Mouse (Mus musculus): ENCODE results near the gene Vwce. TPM values are rescaled to one million over a fixed set of nuclear protein-coding genes. Genes with fewer than 3 reads are reported as not detected.

Vwce gene
- total and polyA plus RNA-seq, 2 experiments = 4.5 to 30.7 TPM

DNA sequence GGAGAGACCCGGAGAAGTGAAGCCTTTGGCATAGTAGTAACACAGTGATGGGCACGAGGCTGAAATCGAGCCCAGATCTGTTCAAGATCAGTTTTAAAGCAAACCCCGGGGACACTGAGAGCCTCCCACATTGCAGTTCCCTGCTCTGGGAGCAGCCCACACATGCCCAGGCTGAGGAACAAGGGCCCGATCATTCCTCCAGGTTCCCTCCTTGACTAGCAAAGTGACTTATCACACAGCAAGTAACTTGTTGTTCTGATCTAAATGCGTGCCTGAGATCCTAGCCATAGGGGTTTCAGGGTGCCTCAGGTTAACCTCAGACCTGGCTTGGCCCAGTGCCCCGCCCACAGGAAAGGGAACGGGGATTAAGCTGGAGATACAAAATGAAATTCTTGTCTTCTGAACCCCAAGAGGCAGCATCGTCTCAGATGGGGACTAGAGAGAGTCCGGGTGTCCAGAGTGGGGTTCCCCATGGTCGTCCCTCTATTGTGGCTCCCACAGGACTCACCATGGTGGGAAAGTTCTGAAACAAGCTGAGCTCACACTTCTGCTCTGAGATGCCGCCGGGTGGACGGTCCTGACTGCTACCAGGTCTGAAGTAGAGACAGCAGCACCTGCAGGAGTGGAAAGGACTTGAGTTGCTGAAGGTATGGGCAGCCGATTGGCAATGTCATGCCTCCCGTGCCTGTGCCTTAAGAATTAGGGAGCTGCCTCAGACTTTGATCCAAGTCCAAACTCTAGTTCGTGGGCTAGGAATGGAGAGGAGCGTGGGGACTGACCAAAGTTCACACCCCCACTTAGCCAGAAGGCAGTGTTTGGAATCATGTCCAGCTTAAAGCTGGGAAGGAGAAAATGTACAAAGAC lies 30.1 kb upstream of the Vwce start:
- Histone ChIP-seq H3K27me3 (ENCODE audit: control insufficient read depth, insufficient read depth, low read length) (no peaks in the 10 kb centered on the region), H3K4me3 (ENCODE audit: insufficient read depth, low read depth, low read length) (peak overlapping the region; percentile 48), H3K4me1 (ENCODE audit: control insufficient read depth, insufficient read depth, low read length) (peaks cover 20% of the 10 kb centered on the region), H3K36me3 (ENCODE audit: control insufficient read depth, insufficient read depth, low read length) (peaks cover 31% of the 10 kb centered on the region), H3K27ac (replicated peaks; ENCODE audit: insufficient read depth, low read depth, low read length) (peak overlapping the region; percentile 85), H3K9ac (ENCODE audit: low read depth, low read length) (peak overlapping the region; percentile 74), H3K79me2 (ENCODE audit: control insufficient read depth, insufficient read depth, low read length) (peaks cover 26% of the 10 kb centered on the region; the same call in 1 of the 2 replicates)
- TF ChIP-seq CTCF (IDR thresholded peaks at IDR 0.05; ENCODE audit: low read depth, low read length) (no peak), POLR2A (IDR thresholded peaks at IDR 0.05; ENCODE audit: extremely low read depth, insufficient read depth, low read length) (0 out of 2 replicates have a peak, but pooled peaks have one; percentile 79)
- peak; percentile 97 for DNase-seq (ENCODE audit: extremely low read depth, low read depth, low spot score)
- WGBS = 27% methylated on average over 18 of the region's 18 CpGs

DNA sequence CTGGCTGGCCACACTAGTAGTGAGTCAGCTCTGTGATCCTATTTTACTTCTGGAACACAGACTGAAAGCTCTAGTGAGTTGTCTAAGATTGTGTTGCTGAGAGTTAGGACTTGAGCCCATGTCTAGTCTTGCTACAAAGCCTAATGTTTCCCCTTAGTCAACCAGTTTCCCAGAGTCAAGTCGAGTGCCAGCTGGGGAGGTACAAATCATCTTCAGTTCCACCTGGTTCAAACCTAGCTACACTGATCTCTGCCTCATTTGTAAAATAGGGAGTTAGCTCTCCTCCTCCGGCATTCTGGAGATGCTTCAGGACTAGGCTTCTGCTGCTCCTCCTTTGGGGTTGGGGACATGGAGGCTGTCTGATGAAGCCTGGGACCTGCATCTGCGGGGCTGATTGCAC lies 29.5 kb upstream of the Vwce start:
- H3K27ac ChIP-seq (replicated peaks; ENCODE audit: insufficient read depth, low read depth, low read length) = peak overlapping the region; percentile 85
- H3K9ac ChIP-seq (ENCODE audit: low read depth, low read length) = peak overlapping the region; percentile 87
- H3K36me3 ChIP-seq (ENCODE audit: control insufficient read depth, insufficient read depth, low read length) = peaks cover 33% of the 10 kb centered on the region
- peaks cover 28% of the 10 kb centered on the region; the same call in 1 of the 2 replicates for H3K79me2 ChIP-seq (ENCODE audit: control insufficient read depth, insufficient read depth, low read length)
- H3K27me3 ChIP-seq (ENCODE audit: control insufficient read depth, insufficient read depth, low read length) = no peaks in the 10 kb centered on the region
- peaks cover 19% of the 10 kb centered on the region for H3K4me1 ChIP-seq (ENCODE audit: control insufficient read depth, insufficient read depth, low read length)
- H3K4me3 ChIP-seq (ENCODE audit: insufficient read depth, low read depth, low read length) = peak overlapping the region; percentile 89
- 15% methylated on average over 3 of the region's 3 CpGs for WGBS
- DNase-seq (ENCODE audit: extremely low read depth, low read depth, low spot score) = no peak
- TF ChIP-seq CTCF (IDR thresholded peaks at IDR 0.05; ENCODE audit: low read depth, low read length) (no peak), POLR2A (IDR thresholded peaks at IDR 0.05; ENCODE audit: extremely low read depth, insufficient read depth, low read length) (no peak)

DNA sequence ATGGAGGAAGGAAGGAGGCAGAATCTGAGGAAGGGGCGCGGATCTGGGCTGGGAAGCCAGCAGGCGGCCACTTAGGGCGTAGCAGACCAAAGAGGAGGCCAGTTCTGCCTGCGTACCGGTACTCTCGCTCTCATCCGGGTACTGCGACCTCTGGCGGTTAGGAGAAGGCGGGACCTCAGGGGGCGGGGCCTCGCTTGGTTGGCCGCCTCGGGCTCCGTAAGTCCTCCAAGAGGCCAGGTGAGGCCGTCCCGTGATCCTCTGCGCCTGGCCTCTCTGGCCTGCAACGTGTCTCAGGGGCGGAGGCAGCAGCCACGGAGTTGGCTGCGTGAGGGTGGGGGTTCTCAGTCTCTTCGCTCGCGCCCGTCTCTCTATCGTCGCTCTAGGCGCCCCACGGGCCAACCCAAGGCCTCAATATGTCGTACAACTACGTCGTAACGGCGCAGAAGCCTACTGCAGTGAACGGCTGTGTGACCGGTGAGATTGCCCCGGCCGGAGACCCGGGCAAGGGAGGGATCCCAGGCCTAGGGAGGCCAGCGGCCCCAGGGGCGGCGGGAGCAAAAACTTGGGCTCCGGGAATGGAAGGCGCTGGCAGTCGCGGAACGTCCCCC lies 28.6 kb upstream of the Vwce start, which contains the start of the genes Ddb1 and Tkfc:
Ddb1 (plus strand) TSS at position 35 of the 608 bp plus-strand sequence.
Tkfc (minus strand) TSS at position 362 of the 608 bp plus-strand sequence.
- Histone ChIP-seq H3K4me3 (ENCODE audit: insufficient read depth, low read depth, low read length) (peak within 1 kb of the TSS; percentile 89), H3K4me1 (ENCODE audit: control insufficient read depth, insufficient read depth, low read length) (peaks cover 15% of the 10 kb centered on the region), H3K9ac (ENCODE audit: low read depth, low read length) (peak within 1 kb of the TSS; percentile 94), H3K79me2 (ENCODE audit: control insufficient read depth, insufficient read depth, low read length) (peaks cover 29% of the 10 kb centered on the region; the same call in 1 of the 2 replicates), H3K27ac (replicated peaks; ENCODE audit: insufficient read depth, low read depth, low read length) (peak within 1 kb of the TSS; percentile 88), H3K36me3 (ENCODE audit: control insufficient read depth, insufficient read depth, low read length) (peaks cover 31% of the 10 kb centered on the region), H3K27me3 (ENCODE audit: control insufficient read depth, insufficient read depth, low read length) (no peaks in the 10 kb centered on the region)
- peak; percentile 91 for DNase-seq (ENCODE audit: extremely low read depth, low read depth, low spot score)
- TF ChIP-seq POLR2A (IDR thresholded peaks at IDR 0.05; ENCODE audit: extremely low read depth, insufficient read depth, low read length) = peak; percentile 78
- peak; percentile 62 for TF ChIP-seq CTCF (IDR thresholded peaks at IDR 0.05; ENCODE audit: low read depth, low read length)
- under 1% methylated on average over 49 of the region's 49 CpGs for WGBS

DNA sequence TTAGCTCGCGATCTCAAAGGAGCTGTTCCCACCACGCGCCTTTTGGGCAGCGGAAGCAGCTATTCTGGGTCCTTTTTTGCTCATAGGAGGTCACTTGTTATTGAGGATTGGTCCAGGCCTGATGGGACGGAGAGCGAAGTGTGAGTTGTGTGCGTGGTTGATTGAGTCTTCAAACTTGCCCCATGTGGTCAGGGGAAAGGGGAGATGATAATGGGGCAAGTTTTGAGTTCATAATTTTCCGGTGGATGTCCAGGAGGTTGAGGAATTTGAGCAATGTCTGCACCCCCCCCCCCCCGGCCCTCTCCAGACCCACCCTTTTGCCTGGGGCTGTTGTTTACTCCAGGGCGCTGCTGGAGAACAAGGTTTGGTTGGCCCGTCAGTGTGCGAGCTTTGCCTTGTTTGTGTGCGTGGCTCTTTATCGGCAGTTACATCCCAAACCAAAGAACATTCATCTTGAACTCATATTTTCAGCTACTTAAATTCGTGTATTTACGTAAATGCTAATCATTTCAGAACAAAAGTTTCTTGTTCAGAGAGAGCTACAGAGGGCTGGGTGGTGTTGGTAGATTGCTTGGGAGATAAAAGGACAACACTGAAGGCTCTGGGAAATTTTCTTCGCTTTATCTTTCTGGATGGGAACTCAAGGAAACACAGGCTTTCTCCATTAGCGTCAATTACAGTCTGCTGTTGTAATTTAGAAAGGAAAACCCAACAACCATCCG lies 28.0 kb upstream of the Vwce start:
- peak overlapping the region; percentile 89 for H3K4me3 ChIP-seq (ENCODE audit: insufficient read depth, low read depth, low read length)
- DNase-seq (ENCODE audit: extremely low read depth, low read depth, low spot score) = peak; percentile 46
- H3K9ac ChIP-seq (ENCODE audit: low read depth, low read length) = peak overlapping the region; percentile 94
- H3K27me3 ChIP-seq (ENCODE audit: control insufficient read depth, insufficient read depth, low read length) = no peaks in the 10 kb centered on the region
- peaks cover 11% of the 10 kb centered on the region for H3K4me1 ChIP-seq (ENCODE audit: control insufficient read depth, insufficient read depth, low read length)
- H3K27ac ChIP-seq (replicated peaks; ENCODE audit: insufficient read depth, low read depth, low read length) = peak overlapping the region; percentile 88
- TF ChIP-seq POLR2A (IDR thresholded peaks at IDR 0.05; ENCODE audit: extremely low read depth, insufficient read depth, low read length) (no peak), CTCF (IDR thresholded peaks at IDR 0.05; ENCODE audit: low read depth, low read length) (no peak)
- WGBS = 4% methylated on average over 20 of the region's 20 CpGs
- peaks cover 37% of the 10 kb centered on the region for H3K36me3 ChIP-seq (ENCODE audit: control insufficient read depth, insufficient read depth, low read length)
- H3K79me2 ChIP-seq (ENCODE audit: control insufficient read depth, insufficient read depth, low read length) = peaks cover 29% of the 10 kb centered on the region; the same call in 1 of the 2 replicates

DNA sequence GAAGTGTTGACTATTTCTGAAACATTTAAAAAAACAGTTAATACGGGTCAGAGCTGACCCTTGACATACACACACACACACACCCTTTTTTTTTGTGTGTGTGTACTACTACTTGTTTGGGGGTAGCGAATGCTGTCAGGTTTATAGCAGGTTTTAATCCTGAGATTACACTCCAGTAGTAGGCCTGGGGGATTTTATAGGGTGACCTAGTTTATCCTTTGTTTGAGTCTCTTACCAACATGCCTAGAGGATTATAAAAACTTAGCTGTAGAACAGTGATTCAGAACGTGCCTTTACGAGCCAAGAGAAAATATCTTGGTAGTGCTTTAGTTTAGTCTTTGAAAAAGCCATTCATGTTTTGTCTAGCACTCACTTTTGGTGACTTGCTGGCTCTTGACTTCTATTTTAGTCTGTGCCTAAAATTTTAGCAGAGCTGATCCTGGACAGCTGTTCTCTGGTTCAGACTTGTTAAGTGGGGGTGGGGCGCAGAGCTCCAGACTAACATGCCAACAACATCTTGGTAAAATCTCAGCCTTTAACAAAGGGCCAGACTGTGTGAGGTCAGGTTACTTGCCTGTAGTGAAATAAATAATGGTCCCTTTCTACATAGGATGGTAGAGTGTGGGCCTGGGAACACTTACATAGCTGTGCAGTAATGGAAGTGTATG lies 25.3 kb upstream of the Vwce start:
- 86% methylated on average over 5 of the region's 5 CpGs for WGBS
- Histone ChIP-seq H3K27me3 (ENCODE audit: control insufficient read depth, insufficient read depth, low read length) (no peaks in the 10 kb centered on the region), H3K79me2 (ENCODE audit: control insufficient read depth, insufficient read depth, low read length) (peaks cover 20% of the 10 kb centered on the region; the same call in 1 of the 2 replicates), H3K4me1 (ENCODE audit: control insufficient read depth, insufficient read depth, low read length) (peaks cover 4% of the 10 kb centered on the region; the same call in 1 of the 2 replicates), H3K4me3 (ENCODE audit: insufficient read depth, low read depth, low read length) (no peak overlapping the region), H3K27ac (replicated peaks; ENCODE audit: insufficient read depth, low read depth, low read length) (no peak overlapping the region), H3K36me3 (ENCODE audit: control insufficient read depth, insufficient read depth, low read length) (peaks cover 58% of the 10 kb centered on the region), H3K9ac (ENCODE audit: low read depth, low read length) (no peak overlapping the region)
- TF ChIP-seq CTCF (IDR thresholded peaks at IDR 0.05; ENCODE audit: low read depth, low read length) = no peak
- TF ChIP-seq POLR2A (IDR thresholded peaks at IDR 0.05; ENCODE audit: extremely low read depth, insufficient read depth, low read length) = no peak
- no peak for DNase-seq (ENCODE audit: extremely low read depth, low read depth, low spot score)
